Mouse (Mus musculus) forebrain, embryonic 12.5 days (tissue): ENCODE measurements around the gene Ccdc121. TPM values are rescaled to one million over a fixed set of nuclear protein-coding genes. Genes with fewer than 3 reads are reported as not detected.

Source experiments
- polyA plus RNA-seq: library from polyadenylated mRNA; unstranded; fragments of >200 nt; fragmentation: Nextera tagmentation; extraction: Ambion mirVana; gene quantifications from 2 replicates; pipeline ENCODE4 v1.2.1, GENCODE M21; 2016

Ccdc121 gene
- polyA plus RNA-seq, 1 experiment from 2014 or later: not detected

Other genes with a start within 250 kb of the Ccdc121 start
- 4.1 and 4.3 TPM in 2 replicates for gene Cnih3, start 158.8 kb downstream of the Ccdc121 start, polyA plus RNA-seq
- gene Dnah14, start 65.1 kb upstream of the Ccdc121 start, polyA plus RNA-seq: 1.9 and 2.2 TPM in 2 replicates